Mouse (Mus musculus) cerebellum, adult 2 months (tissue): Measurements from ENCODE around the gene Fam193b. TPM values are rescaled to one million over a fixed set of nuclear protein-coding genes. Genes with fewer than 3 reads are reported as not detected.

ENCODE experiments used
- DNase-seq, 2 experiments: peaks; one replicate each; pipeline ENCODE4 v3.0.0; 2021
- H3K27ac ChIP-seq: fragments of 200-500 bp; 2 replicates; pipeline ENCODE4 v1.5.1; 2012; ENCODE audit warnings: low read length, control low read depth, inconsistent platforms; ENCODE audit not compliant: insufficient read depth
- H3K27me3 ChIP-seq: fragments of 200-500 bp; 2 replicates; pipeline ENCODE4 v1.6.1; 2012; ENCODE audit warnings: inconsistent platforms, mild to moderate bottlenecking, low read length, moderate library complexity; ENCODE audit not compliant: control insufficient read depth, insufficient read depth
- H3K4me1 ChIP-seq: fragments of 200-500 bp; 2 replicates; pipeline ENCODE4 v1.6.1; 2011; ENCODE audit warnings: low read length; ENCODE audit not compliant: control insufficient read depth, insufficient read depth
- H3K4me3 ChIP-seq: fragments of 200-500 bp; replicated peaks from 2 replicates; pipeline ENCODE3; 2011; ENCODE audit warnings: mild to moderate bottlenecking, low read depth, low read length, control low read depth; ENCODE audit not compliant: insufficient read depth
- CTCF ChIP-seq: fragments of 200-500 bp; IDR thresholded peaks from 2 replicates; pipeline ENCODE4 v1.5.1; 2011; ENCODE audit warnings: low read depth, mild to moderate bottlenecking, control low read depth, low read length, moderate library complexity, borderline replicate concordance; ENCODE audit not compliant: insufficient read depth
- POLR2A ChIP-seq: fragments of 200-500 bp; IDR thresholded peaks from 2 replicates; pipeline ENCODE4 v1.6.1; 2011; ENCODE audit warnings: low read length, control low read depth, borderline replicate concordance; ENCODE audit not compliant: insufficient read depth
- WGBS: fragments of 180-500 bp; shearing (Covaris S2); methylation state at CpG from one replicate; pipeline ENCODE4 v1.1.7; 2018; 5-methylcytosine and 5-hydroxymethylcytosine counted together
- polyA plus RNA-seq: library from polyadenylated mRNA; depleted of rRNA; stranded (reverse); fragments of >200 nt; gene quantifications from 2 replicates; pipeline ENCODE4 v1.2.3, GENCODE M21; 2012

The Fam193b gene
- polyA plus RNA-seq, 1 experiment: 127 TPM

- no peaks in the 10 kb centered on the region; the same call in 1 of the 2 replicates for H3K4me1 ChIP-seq
- 86% methylated on average over 3 of the region's 3 CpGs for WGBS
- DNase-seq: no peak
- H3K27me3 ChIP-seq: no peaks in the 10 kb centered on the region
- TF ChIP-seq POLR2A: no peak
- no peak for TF ChIP-seq CTCF
- no peak overlapping the region for H3K27ac ChIP-seq
- no peak overlapping the region for H3K4me3 ChIP-seq
Observed at GRCm38 (mm10) chr13:55604606-55605005, 33.7 kb upstream of the Fam193b start.

DNA sequence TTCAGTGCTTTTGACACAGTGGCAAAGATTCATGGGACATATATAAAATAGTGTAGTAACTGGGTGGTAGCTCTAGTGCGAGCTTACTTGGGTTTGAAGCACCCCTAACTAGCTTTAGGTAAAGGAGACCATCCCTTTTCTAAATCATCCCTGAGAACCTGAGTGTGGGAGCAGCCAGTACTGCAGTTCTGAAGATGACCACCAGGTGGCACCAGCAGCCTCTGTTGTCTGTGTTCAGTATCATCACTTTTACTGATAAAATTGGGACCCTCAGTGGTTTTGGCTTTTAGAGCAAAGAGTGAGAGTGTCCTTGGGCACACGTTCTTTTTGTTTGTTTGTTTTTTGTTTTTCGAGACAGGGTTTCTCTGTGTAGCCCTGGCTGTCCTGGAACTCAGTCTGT is 30.7 kb upstream of the Fam193b start:
- Histone ChIP-seq H3K27me3 (no peaks in the 10 kb centered on the region), H3K4me3 (no peak overlapping the region), H3K27ac (no peak overlapping the region), H3K4me1 (no peaks in the 10 kb centered on the region; the same call in 1 of the 2 replicates)
- 5% methylated on average over 3 of the region's 3 CpGs for WGBS
- TF ChIP-seq CTCF: peak; percentile 85
- no peak for TF ChIP-seq POLR2A
- DNase-seq: peak; percentile 69 to 87

DNA sequence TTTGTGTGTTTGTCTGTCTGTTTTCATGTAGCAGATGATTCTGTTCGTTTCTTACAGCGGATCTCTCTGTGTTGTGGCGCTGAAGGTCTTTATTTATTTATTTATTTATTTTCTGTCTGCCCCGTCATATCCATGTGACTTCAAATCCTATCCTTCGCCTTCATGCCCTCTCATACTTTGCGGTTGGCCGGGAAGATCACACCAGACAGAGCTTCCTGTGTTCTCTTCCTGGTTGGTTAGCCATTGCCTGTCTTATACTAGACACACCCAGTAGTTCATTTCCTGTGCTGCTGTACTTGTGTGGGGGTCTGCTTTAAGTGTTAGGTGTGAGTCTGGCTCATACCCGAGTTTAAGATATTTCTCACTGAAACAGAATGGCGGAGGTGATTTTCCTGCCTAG is 29.7 kb upstream of the Fam193b start:
- Histone ChIP-seq H3K27me3 (no peaks in the 10 kb centered on the region), H3K4me3 (peak overlapping the region; percentile 95), H3K27ac (no peak overlapping the region), H3K4me1 (peaks cover 3% of the 10 kb centered on the region; the same call in 1 of the 2 replicates)
- 11% methylated on average over 9 of the region's 9 CpGs for WGBS
- no peak for TF ChIP-seq CTCF
- TF ChIP-seq POLR2A: no peak
- no peak for DNase-seq

GRCm38 (mm10) chr13:55599566-55600540 is 28.9 kb upstream of the Fam193b start, which contains the start of gene B4galt7:
TSS of gene B4galt7 (plus strand) at chr13:55599896.
- 8% methylated on average over 51 of the region's 51 CpGs for WGBS
- Histone ChIP-seq H3K27ac (peak within 1 kb of the TSS; percentile 55), H3K4me3 (peak within 1 kb of the TSS; percentile 95), H3K4me1 (peaks cover 3% of the 10 kb centered on the region; the same call in 1 of the 2 replicates), H3K27me3 (no peaks in the 10 kb centered on the region)
- TF ChIP-seq POLR2A (peak; percentile 71), CTCF (no peak)
- peak; percentile 87 to 91 for DNase-seq

GRCm38 (mm10) chr13:55596802-55597201 is 25.9 kb upstream of the Fam193b start:
- Histone ChIP-seq H3K4me3 (no peak overlapping the region), H3K27me3 (no peaks in the 10 kb centered on the region), H3K4me1 (peaks cover 9% of the 10 kb centered on the region), H3K27ac (no peak overlapping the region)
- DNase-seq: no peak
- TF ChIP-seq CTCF (no peak), POLR2A (no peak)
- 31% methylated on average over 12 of the region's 12 CpGs for whole genome bisulfite sequencing

DNA sequence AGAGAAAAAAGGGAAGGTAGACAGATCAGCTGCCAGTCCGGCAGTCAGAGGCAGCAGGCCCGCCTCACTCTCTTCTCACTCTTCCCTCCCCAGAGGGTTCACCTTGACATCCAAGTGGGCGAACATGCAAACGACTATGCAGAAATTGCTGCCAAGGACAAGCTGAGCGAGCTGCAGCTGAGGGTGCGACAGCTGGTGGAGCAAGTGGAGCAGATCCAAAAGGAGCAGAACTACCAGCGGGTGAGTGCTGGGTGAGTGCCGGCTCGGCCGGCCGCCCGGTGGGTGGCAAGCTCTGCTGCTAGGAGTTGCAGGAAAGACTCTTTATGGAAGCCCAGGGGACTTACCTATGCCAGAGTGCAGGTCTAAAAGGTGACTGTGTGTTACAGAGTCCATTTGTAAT is 24.5 kb upstream of the Fam193b start:
- H3K4me1 ChIP-seq: peaks cover 9% of the 10 kb centered on the region
- WGBS: 5% methylated on average over 12 of the region's 12 CpGs
- no peak for TF ChIP-seq POLR2A
- no peak for TF ChIP-seq CTCF
- no peaks in the 10 kb centered on the region for H3K27me3 ChIP-seq
- peak; percentile 68 to 78 for DNase-seq
- H3K4me3 ChIP-seq: peak overlapping the region; percentile 5
- no peak overlapping the region for H3K27ac ChIP-seq

DNA sequence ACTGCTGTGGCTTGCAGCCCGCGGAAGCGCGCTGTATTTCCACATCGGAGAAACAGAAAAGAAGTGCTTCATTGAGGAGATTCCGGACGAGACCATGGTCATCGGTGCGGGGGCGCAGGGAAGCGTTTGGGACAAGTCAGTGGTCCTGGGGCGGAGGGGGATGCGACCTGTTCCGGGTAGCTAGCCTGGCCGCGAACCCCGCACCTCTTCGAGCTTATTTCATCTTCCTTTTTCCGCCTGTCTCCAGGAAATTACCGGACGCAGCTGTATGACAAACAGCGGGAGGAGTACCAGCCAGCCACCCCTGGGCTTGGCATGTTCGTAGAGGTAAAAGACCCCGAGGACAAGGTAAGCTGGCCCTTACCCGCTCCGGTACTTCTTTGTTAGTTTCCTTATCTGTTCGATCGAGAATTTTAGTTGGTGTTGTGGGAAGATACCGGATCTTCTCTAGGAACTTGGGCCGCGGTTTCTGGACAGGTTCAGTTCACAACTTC is 22.4 kb upstream of the Fam193b start:
- no peak for TF ChIP-seq CTCF
- no peak for TF ChIP-seq POLR2A
- DNase-seq: no peak
- Histone ChIP-seq H3K4me1 (peaks cover 9% of the 10 kb centered on the region), H3K4me3 (peak overlapping the region; percentile 72), H3K27ac (no peak overlapping the region), H3K27me3 (no peaks in the 10 kb centered on the region)
- under 1% methylated on average over 31 of the region's 31 CpGs for WGBS
